Mouse (Mus musculus) monocyte, adult 2 months (primary cell): ENCODE measurements around the gene Bnc2.

Source experiments
- DNase-seq, 2 experiments: peaks; one replicate each; pipeline ENCODE4 v3.0.0; 2022; ENCODE audit warnings: low spot score in 2 of 2, low read depth in 1 of 2

Bnc2 gene

GRCm38 (mm10) chr4:84633991-84634390 lies 41.1 kb downstream of the Bnc2 start:
- no peak for DNase-seq

GRCm38 (mm10) chr4:84632832-84633789 lies 42.0 kb downstream of the Bnc2 start:
- DNase-seq: no peak

DNA sequence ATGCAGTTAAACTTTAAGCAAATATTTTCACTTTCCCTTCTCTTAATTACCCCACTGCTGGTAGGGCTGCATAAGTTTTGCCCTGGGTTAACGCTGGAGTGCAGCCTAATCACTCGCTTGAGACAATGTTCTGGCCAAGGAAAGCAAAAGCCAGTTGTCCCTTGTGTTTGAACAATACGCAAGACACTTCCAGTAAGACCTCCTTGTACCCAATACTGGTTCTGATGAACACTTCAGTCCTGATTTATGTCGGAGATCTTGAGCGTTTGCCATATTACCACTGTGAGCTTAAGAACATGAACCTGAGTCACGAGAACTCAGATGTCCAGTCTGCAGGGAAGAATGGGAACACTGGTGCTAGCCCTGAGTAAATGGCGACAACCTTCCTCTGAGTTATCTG lies 47.5 kb downstream of the Bnc2 start:
- DNase-seq: no peak

DNA sequence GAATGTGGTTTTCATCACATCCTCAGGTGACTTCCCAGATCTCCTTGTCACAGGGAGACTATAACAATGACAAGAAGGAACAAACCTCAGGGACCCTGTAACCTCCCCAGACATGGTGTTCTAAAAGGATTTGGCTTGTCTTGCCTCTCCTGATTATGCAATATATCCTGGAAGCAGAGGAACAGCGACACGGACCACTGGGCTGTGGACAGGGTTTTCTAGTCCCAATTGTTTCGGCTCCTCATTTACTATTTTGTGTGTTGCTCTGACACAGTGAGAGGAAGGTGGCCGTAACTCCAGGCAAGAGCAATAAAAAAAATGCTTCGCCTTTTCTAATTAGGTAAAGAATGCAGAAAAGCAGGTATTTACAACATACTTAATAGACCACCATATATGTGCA lies 51.8 kb downstream of the Bnc2 start:
- no peak for DNase-seq

- no peak for DNase-seq
These were observed 53.3 kb downstream of the Bnc2 start for GRCm38 (mm10) chr4:84621785-84622184.

DNA sequence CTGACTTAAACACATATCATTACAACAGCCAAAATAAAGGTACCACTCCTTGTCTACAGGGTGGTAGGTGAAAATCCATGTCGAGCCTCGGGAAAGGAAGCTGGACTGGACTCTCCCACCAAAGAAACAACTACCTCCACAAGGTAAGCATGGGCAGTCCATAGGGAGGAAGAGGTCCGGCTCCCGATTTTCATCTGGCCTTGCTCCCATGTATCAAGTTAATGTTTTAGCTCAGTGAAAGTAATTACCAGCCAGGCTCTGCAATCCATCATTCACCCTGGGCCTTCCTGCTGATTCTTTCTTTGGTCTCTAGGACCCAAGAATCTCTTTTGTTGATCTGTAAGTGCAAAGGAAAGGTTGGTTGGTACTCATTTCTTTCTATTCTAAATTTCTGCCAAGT lies 65.2 kb downstream of the Bnc2 start:
- DNase-seq: no peak

DNA sequence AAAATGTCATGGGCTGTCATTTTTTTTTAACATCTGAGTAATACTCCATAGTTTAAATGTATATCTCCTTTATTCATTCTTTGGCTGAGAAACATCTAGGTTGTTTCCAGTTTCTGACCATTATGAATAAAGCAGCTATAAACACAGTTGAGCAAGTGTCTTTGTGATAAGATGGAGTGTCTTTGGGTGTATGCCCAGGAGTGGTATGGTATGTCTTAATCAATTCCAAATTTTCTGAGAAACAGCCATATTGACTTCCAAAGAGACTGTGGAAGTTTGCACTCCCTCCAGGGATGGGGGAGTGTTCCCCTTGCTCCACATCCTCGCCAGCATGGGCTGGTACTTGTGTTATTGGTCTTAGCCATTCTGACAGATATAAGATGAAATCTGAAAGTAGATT lies 70.6 kb downstream of the Bnc2 start:
- no peak for DNase-seq

GRCm38 (mm10) chr4:84580260-84580952 lies 94.7 kb downstream of the Bnc2 start:
- no peak for DNase-seq

DNA sequence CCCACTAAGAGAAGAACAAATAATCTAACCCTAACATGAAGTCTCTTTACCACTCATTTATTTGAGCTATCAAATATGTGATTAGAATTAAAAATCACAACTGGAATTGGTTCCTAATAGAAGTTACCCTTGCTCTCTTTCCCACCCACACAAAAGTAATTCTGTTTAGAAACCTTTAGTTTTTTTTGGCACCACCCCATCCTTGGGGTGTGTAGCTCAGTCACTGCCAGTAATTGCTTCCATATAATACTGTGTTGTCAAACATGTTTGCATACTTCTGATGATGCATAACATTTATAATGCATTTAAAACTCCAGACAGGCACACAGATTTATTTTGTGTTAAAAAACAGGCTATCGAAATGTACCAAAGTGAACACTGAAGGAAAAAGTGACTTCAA lies 96.8 kb downstream of the Bnc2 start:
- no peak for DNase-seq

DNA sequence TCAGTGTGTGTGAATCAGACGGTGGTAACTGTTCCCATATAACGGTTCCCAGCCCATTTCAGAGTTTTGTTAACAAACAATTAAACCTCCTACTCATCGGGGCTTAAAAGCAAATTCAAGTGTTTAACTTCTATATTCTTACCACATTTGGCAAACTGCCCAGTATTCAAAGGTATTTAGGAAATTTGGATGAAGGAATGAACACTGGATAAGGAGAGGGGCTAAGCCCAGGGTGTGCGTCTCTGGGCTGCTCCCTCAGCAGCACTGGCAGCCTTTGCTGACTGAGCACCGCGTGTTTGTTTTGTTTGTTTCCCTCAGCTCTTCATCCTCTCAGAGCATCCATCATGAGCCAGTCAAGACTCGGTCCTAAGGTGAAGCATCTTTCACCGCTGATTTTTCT lies 109.0 kb downstream of the Bnc2 start:
- no peak for DNase-seq

GRCm38 (mm10) chr4:84545204-84545871 lies 129.7 kb downstream of the Bnc2 start:
- no peak for DNase-seq

- no peak for DNase-seq
These were observed 130.4 kb downstream of the Bnc2 start for GRCm38 (mm10) chr4:84544646-84545045.

DNA sequence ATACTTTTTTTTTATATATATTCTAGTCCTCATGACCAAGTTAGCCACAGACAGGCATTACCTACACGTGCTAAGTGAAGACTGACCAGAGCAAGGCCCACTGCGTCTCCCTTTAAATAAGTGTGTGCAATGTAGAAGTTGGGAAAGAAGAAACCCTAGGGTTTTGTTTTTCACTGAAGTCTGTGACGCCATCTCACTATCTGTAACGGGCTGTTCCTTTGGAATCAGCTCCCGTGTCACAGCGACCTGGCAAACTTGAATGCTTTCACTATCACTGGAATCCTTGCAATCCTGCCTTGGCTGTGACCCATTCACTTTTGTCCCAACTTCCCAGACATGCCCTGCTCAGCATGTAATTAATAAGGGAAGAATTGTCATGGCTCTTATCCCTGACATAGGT lies 134.5 kb downstream of the Bnc2 start:
- no peak for DNase-seq

- no peak for DNase-seq
These were observed 135.7 kb downstream of the Bnc2 start for GRCm38 (mm10) chr4:84539396-84539795.

- DNase-seq: no peak
These were observed 145.9 kb downstream of the Bnc2 start for GRCm38 (mm10) chr4:84528886-84529789.

DNA sequence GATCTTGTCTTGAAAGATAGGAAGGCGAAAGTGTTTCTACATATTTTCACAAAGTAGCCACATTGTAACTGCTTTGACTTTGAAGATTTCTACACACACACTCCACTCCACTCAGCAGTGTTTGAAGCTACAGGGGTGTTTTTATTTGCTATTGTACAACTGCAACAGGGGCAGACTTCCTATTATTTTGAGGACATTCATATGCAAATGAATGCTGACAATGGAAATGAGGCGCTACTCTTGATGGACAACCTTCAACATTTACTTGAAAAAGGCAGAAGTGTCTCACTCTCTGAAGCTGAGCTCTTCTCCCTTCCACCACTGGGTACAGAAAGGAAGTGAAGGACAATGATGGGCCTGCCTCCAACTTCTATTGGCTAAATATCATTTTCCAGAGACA lies 146.7 kb downstream of the Bnc2 start:
- DNase-seq: no peak

DNA sequence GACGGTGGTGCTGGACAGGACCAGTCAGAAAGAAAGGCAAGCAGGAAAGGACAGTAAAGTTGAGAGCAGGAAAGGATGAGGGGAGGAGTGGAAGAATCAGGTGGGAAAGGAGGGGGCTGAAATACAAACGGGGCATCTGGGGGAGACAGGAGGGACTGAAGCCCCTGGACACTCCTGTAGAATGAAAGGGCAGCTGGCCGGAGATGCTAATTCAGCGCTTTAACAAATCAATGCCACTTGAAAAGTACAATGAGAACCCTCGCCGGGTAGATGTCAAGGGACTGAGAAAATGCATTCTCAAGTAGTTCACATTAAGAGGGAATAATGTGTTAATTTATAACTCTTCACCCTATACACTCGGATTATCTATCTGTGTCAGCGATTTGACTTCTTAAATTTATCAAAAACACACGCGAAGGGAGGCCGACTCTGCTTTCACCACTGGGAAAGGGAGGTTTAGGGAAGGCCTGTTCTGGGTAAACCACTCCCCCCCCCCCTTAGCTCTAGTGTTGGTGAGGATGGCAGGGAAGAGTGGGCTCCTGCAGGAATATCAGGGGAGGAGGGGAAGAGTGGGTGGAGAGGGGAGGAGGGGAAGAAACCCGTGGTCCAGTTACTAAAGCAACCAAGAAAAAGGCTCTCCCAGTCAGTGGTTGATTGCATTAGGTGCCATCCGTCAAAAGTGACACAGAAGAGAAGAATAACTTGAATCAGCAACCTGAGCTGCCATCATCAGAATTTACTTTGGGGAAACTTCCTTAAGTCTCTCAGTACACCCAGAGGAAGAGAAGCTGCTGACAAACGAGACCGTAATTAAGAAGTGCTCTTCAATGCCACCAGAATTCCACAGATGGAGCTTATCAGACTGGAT lies 147.8 kb downstream of the Bnc2 start:
- no peak for DNase-seq

DNA sequence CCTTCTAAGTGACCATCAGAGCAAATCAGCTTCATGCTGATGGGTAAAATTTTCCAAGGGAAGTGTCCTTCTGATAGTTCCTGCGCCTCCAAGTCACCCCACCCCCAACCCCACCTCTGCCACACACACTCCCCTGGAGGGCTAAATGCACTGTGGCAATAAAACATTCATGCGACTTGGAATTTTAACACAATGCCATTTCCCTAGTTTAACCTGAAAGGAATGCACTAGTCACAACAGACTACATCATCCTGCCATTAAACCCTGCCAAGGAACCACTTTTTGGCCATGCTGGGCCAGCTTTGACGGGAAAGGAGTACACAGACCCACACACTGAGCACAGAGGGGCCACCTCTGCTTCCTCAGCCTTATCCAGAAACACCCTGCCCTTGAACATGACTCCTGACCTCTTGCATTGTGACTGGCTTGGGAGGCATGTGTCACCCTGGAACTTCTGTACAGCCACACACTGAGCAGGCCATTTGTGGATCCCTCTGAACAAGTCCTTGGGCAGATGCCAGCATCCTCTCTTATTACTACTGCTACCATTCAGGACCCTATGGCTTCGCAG lies 151.3 kb downstream of the Bnc2 start:
- DNase-seq: no peak

GRCm38 (mm10) chr4:84523211-84523610 lies 151.9 kb downstream of the Bnc2 start:
- DNase-seq: no peak

GRCm38 (mm10) chr4:84521562-84521961 lies 153.5 kb downstream of the Bnc2 start:
- DNase-seq: no peak
